Mouse (Mus musculus) forebrain, postnatal 0 days (tissue): ENCODE results near the gene Znhit2. TPM values are rescaled to one million over a fixed set of nuclear protein-coding genes. Genes with fewer than 3 reads are reported as not detected.
"Not testable (repeated sequence)": the region's sequence is repeated elsewhere in the genome, so short reads cannot be mapped to it uniquely, and the experiment has no call there.

ENCODE experiments used
- ATAC-seq: fragments of 200-750 bp; cut with Nextera tagmentation; 2 replicates; pipeline ENCODE4 v1.8.0; 2017; ENCODE audit warnings: mild to moderate bottlenecking, moderate library complexity
- DNase-seq: peaks from one replicate; pipeline ENCODE4 v3.0.0-alpha.2; 2015
- H3K27ac ChIP-seq: fragments of 300-500 bp; sonication (generic); 2 replicates; pipeline ENCODE4 v1.5.1; 2014; ENCODE audit warnings: low read depth, mild to moderate bottlenecking, antibody characterized with exemption, low read length, moderate library complexity, mixed read lengths
- H3K27me3 ChIP-seq: fragments of 300-500 bp; sonication (generic); 2 replicates; pipeline ENCODE4 v1.6.1; 2014; ENCODE audit warnings: mild to moderate bottlenecking, low read length, mixed read lengths; ENCODE audit not compliant: insufficient read depth
- H3K36me3 ChIP-seq: fragments of 300-500 bp; sonication (generic); 2 replicates; pipeline ENCODE4 v1.6.1; 2014; ENCODE audit warnings: mild to moderate bottlenecking, moderate library complexity; ENCODE audit not compliant: insufficient read depth
- H3K4me1 ChIP-seq: fragments of 300-500 bp; sonication (generic); 2 replicates; pipeline ENCODE4 v1.6.1; 2014; ENCODE audit warnings: antibody characterized with exemption; ENCODE audit not compliant: insufficient read depth
- H3K4me2 ChIP-seq: fragments of 300-500 bp; sonication (generic); 2 replicates; pipeline ENCODE4 v1.6.1; 2014; ENCODE audit warnings: low read depth, mild to moderate bottlenecking, moderate library complexity
- H3K4me3 ChIP-seq: fragments of 300-500 bp; sonication (generic); 2 replicates; pipeline ENCODE4 v1.5.1; 2014; ENCODE audit warnings: low read depth, low read length, mixed read lengths
- H3K9ac ChIP-seq: fragments of 300-500 bp; sonication (generic); 2 replicates; pipeline ENCODE4 v1.6.1; 2014; ENCODE audit warnings: mild to moderate bottlenecking
- H3K9me3 ChIP-seq: fragments of 300-500 bp; sonication (generic); 2 replicates; pipeline ENCODE4 v1.6.1; 2016; ENCODE audit warnings: low read length
- CTCF ChIP-seq: sonication (generic); IDR thresholded peaks from 2 replicates; pipeline ENCODE4 v1.5.1; 2016; ENCODE audit warnings: antibody characterized with exemption, control low read depth, low read depth
- WGBS: fragments of 180-500 bp; shearing (Covaris S2); extraction: QIAGEN DNeasy Blood & Tissue Kit; methylation state at CpG from one replicate; pipeline ENCODE4 v1.1.7; 2014; 5-methylcytosine and 5-hydroxymethylcytosine counted together
- polyA plus RNA-seq: library from polyadenylated mRNA; unstranded; fragments of >200 nt; fragmentation: Nextera tagmentation; extraction: Ambion mirVana; gene quantifications from 2 replicates; pipeline ENCODE4 v1.2.1, GENCODE M21; 2015
- total RNA-seq: library from RNA; depleted of rRNA; stranded (reverse); fragments of >200 nt; gene quantifications from 2 replicates; pipeline ENCODE4 v1.2.3, GENCODE M21; 2014

Znhit2 gene
- total and polyA plus RNA-seq, 2 experiments from 2014 or later, result 46.1 to 50.8 TPM

- Histone ChIP-seq H3K4me3 (no peak overlapping the region), H3K27ac (no peak overlapping the region), H3K36me3 (no peaks in the 10 kb centered on the region), H3K4me2 (no peak overlapping the region), H3K27me3 (no peaks in the 10 kb centered on the region), H3K9me3 (no peaks in the 10 kb centered on the region), H3K4me1 (no peaks in the 10 kb centered on the region), H3K9ac (no peak overlapping the region)
- no peak for ATAC-seq
- TF ChIP-seq CTCF, result no peak
- DNase-seq, result no peak
Observed at GRCm38 (mm10) chr19:6037695-6038094, 23.3 kb upstream of the Znhit2 start.

GRCm38 (mm10) chr19:6038326-6038725 is 22.7 kb upstream of the Znhit2 start:
- TF ChIP-seq CTCF, result no peak
- no peak overlapping the region for H3K9ac ChIP-seq
- no peak overlapping the region for H3K27ac ChIP-seq
- no peaks in the 10 kb centered on the region for H3K36me3 ChIP-seq
- no peaks in the 10 kb centered on the region for H3K9me3 ChIP-seq
- 76% methylated on average over 7 of the region's 7 CpGs for WGBS
- H3K4me1 ChIP-seq, result no peaks in the 10 kb centered on the region
- H3K27me3 ChIP-seq, result no peaks in the 10 kb centered on the region
- ATAC-seq (no peak), DNase-seq (no peak)
- H3K4me3 ChIP-seq, result no peak overlapping the region
- no peak overlapping the region for H3K4me2 ChIP-seq

GRCm38 (mm10) chr19:6040002-6040401 is 21.0 kb upstream of the Znhit2 start:
- no peaks in the 10 kb centered on the region for H3K27me3 ChIP-seq
- no peaks in the 10 kb centered on the region for H3K4me1 ChIP-seq
- no peak overlapping the region for H3K27ac ChIP-seq
- H3K36me3 ChIP-seq, result no peaks in the 10 kb centered on the region
- no peak for TF ChIP-seq CTCF
- ATAC-seq (no peak), DNase-seq (no peak)
- no peak overlapping the region for H3K4me2 ChIP-seq
- no peaks in the 10 kb centered on the region for H3K9me3 ChIP-seq
- no peak overlapping the region for H3K4me3 ChIP-seq
- H3K9ac ChIP-seq, result no peak overlapping the region

GRCm38 (mm10) chr19:6042293-6042692 is 18.7 kb upstream of the Znhit2 start:
- no peak overlapping the region for H3K4me2 ChIP-seq
- no peak overlapping the region for H3K27ac ChIP-seq
- TF ChIP-seq CTCF, result no peak
- no peaks in the 10 kb centered on the region for H3K36me3 ChIP-seq
- no peaks in the 10 kb centered on the region for H3K27me3 ChIP-seq
- ATAC-seq (no peak), DNase-seq (no peak)
- no peak overlapping the region for H3K4me3 ChIP-seq
- H3K4me1 ChIP-seq, result peaks cover 5% of the 10 kb centered on the region; the same call in 1 of the 2 replicates
- 84% methylated on average over 9 of the region's 9 CpGs for whole genome bisulfite sequencing
- no peaks in the 10 kb centered on the region for H3K9me3 ChIP-seq
- H3K9ac ChIP-seq, result no peak overlapping the region

- DNase-seq, result peak; percentile 56
- not testable (repeated sequence) for H3K4me3 ChIP-seq, H3K27ac ChIP-seq, H3K27me3 ChIP-seq, H3K4me2 ChIP-seq, ATAC-seq, H3K36me3 ChIP-seq, H3K9me3 ChIP-seq, H3K9ac ChIP-seq
- peak; percentile 57 for TF ChIP-seq CTCF
- peaks cover 12% of the 10 kb centered on the region; the same call in 1 of the 2 replicates for H3K4me1 ChIP-seq
- WGBS, result 54% methylated on average over 4 of the region's 4 CpGs
Observed at GRCm38 (mm10) chr19:6044102-6044501, 16.9 kb upstream of the Znhit2 start.

- H3K27me3 ChIP-seq, result no peaks in the 10 kb centered on the region
- H3K9me3 ChIP-seq, result no peaks in the 10 kb centered on the region
- DNase-seq, result no peak
- H3K4me3 ChIP-seq, result peak overlapping the region; percentile 89
- H3K9ac ChIP-seq, result peak overlapping the region; percentile 90
- H3K4me2 ChIP-seq, result peak overlapping the region; percentile 95
- peaks cover 12% of the 10 kb centered on the region; the same call in 1 of the 2 replicates for H3K4me1 ChIP-seq
- peaks cover 22% of the 10 kb centered on the region for H3K36me3 ChIP-seq
- H3K27ac ChIP-seq, result peak overlapping the region; percentile 98
- WGBS, result 18% methylated on average over 20 of the region's 20 CpGs
- TF ChIP-seq CTCF, result peak; percentile 36; the same call in 1 of the 2 replicates
- ATAC-seq, result peak; percentile 28
Observed at GRCm38 (mm10) chr19:6045366-6046293, 15.4 kb upstream of the Znhit2 start.
